Mouse (Mus musculus): Measurements from ENCODE around the gene Tspan17.

DNA sequence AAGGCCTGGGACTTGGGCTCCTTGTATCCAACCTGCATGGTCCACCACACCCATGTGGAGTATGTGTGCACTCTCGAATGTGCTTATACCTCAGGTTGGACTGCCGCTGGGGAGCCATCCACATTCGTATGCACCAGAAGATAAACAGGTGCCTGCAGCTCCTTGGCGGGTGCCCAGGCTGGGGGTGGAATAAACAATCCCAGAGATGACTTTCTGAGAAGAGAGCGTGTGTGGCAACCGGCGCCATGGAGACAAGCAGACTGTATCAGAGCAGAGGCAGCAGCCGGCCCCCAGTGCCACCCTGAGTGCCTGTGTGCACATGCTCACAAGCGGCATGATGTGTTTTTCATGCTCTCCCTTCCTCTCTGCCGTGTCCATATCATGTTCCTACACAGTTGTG lies 36.5 kb upstream of the Tspan17 start:
- TF ChIP-seq CTCF (IDR thresholded peaks at IDR 0.05; ENCODE audit: low read depth) (no peak), EP300 (IDR thresholded peaks at IDR 0.05; ENCODE audit: low read depth) (no peak)
